Mouse (Mus musculus) testis, adult 2 months (tissue): ENCODE data around the gene Zfp36l3. TPM values are rescaled to one million over a fixed set of nuclear protein-coding genes. Genes with fewer than 3 reads are reported as not detected.
A peak's percentile ranks its signal among the peaks of the same experiment; 100 is the strongest.
"Not testable (repeated sequence)": the region's sequence is repeated elsewhere in the genome, so short reads cannot be mapped to it uniquely, and the experiment has no call there.

Experiments
- H3K27ac ChIP-seq: fragments of 200-500 bp; 2 replicates; pipeline ENCODE4 v1.5.1; 2012; ENCODE audit warnings: low read depth, low read length; ENCODE audit not compliant: control insufficient read depth, insufficient read depth
- H3K27me3 ChIP-seq: fragments of 200-500 bp; 2 replicates; pipeline ENCODE4 v1.6.1; 2012; ENCODE audit warnings: mild to moderate bottlenecking, low read length, moderate library complexity; ENCODE audit not compliant: control insufficient read depth, insufficient read depth
- H3K36me3 ChIP-seq: fragments of 200-500 bp; 2 replicates; pipeline ENCODE4 v1.6.1; 2012; ENCODE audit warnings: mild to moderate bottlenecking, low read length; ENCODE audit not compliant: control insufficient read depth, insufficient read depth
- H3K4me1 ChIP-seq: fragments of 200-500 bp; 2 replicates; pipeline ENCODE4 v1.6.1; 2012; ENCODE audit warnings: low read length; ENCODE audit not compliant: control insufficient read depth, insufficient read depth
- H3K4me3 ChIP-seq: fragments of 200-500 bp; 2 replicates; pipeline ENCODE4 v1.5.1; 2012; ENCODE audit warnings: low read depth, mild to moderate bottlenecking, low read length, moderate library complexity, mixed read lengths; ENCODE audit not compliant: control insufficient read depth
- CTCF ChIP-seq: fragments of 200-500 bp; IDR thresholded peaks from 2 replicates; pipeline ENCODE4 v1.5.1; 2012; ENCODE audit warnings: low read depth, mild to moderate bottlenecking, inconsistent platforms, low read length, moderate library complexity; ENCODE audit not compliant: control insufficient read depth, insufficient read depth, insufficient replicate concordance
- POLR2A ChIP-seq: fragments of 200-500 bp; IDR thresholded peaks from 2 replicates; pipeline ENCODE4 v1.6.1; 2012; ENCODE audit warnings: low read depth, mild to moderate bottlenecking, inconsistent platforms, low read length, moderate library complexity; ENCODE audit not compliant: control insufficient read depth
- polyA plus RNA-seq: library from polyadenylated mRNA; depleted of rRNA; stranded (reverse); fragments of >200 nt; gene quantifications from 2 replicates; pipeline ENCODE4 v1.2.3, GENCODE M21; 2012; rRNA removed

Gene Zfp36l3
- 0.65 and 1.0 TPM in 2 replicates for polyA plus RNA-seq

GRCm38 (mm10) chrX:53776276-53776675 lies at the start of gene Zfp36l3:
Zfp36l3 (minus strand) TSS chrX:53776394.
- no peaks in the 10 kb centered on the region for H3K27me3 ChIP-seq
- no peak within 1 kb of the TSS for H3K27ac ChIP-seq
- H3K4me3 ChIP-seq, result peak within 1 kb of the TSS; percentile 49
- H3K4me1 ChIP-seq, result peaks cover 3% of the 10 kb centered on the region
- no peaks in the 10 kb centered on the region for H3K36me3 ChIP-seq
- no peak for TF ChIP-seq POLR2A
- no peak for TF ChIP-seq CTCF

GRCm38 (mm10) chrX:53799074-53799473 lies 22.9 kb upstream of the Zfp36l3 start:
- H3K27me3 ChIP-seq, result no peaks in the 10 kb centered on the region
- TF ChIP-seq CTCF (no peak), POLR2A (no peak)

GRCm38 (mm10) chrX:53797519-53797918 lies 21.3 kb upstream of the Zfp36l3 start, which contains the start of gene Xlr:
Xlr (minus strand) TSS chrX:53797706.
- H3K36me3 ChIP-seq, H3K27me3 ChIP-seq, H3K4me1 ChIP-seq: not testable (repeated sequence)
- Histone ChIP-seq H3K27ac (peak within 1 kb of the TSS; percentile 58), H3K4me3 (peak within 1 kb of the TSS; percentile 50)

More at GRCm38 (mm10) chrX:53799074-53799473, 22.9 kb upstream of the Zfp36l3 start:
- no peak overlapping the region for H3K4me3 ChIP-seq
- H3K4me1 ChIP-seq, result no peaks in the 10 kb centered on the region
- H3K36me3 ChIP-seq, result no peaks in the 10 kb centered on the region
- no peak overlapping the region for H3K27ac ChIP-seq

GRCm38 (mm10) chrX:53757736-53758135 lies 18.5 kb downstream of the Zfp36l3 start, which contains the start of gene 1700013H16Rik:
1700013H16Rik (minus strand) TSS chrX:53757831.
- Histone ChIP-seq H3K27me3 (no peaks in the 10 kb centered on the region), H3K27ac (peak within 1 kb of the TSS; percentile 96), H3K36me3 (no peaks in the 10 kb centered on the region), H3K4me3 (peak within 1 kb of the TSS; percentile 93), H3K4me1 (no peaks in the 10 kb centered on the region)
- TF ChIP-seq CTCF, result no peak
- TF ChIP-seq POLR2A, result peak; percentile 83

GRCm38 (mm10) chrX:53752851-53753250 lies 23.3 kb downstream of the Zfp36l3 start:
- no peak overlapping the region for H3K27ac ChIP-seq
- TF ChIP-seq CTCF, result no peak
- no peak for TF ChIP-seq POLR2A
- H3K36me3 ChIP-seq, result no peaks in the 10 kb centered on the region
- no peak overlapping the region for H3K4me3 ChIP-seq
- no peaks in the 10 kb centered on the region for H3K4me1 ChIP-seq
- H3K27me3 ChIP-seq, result no peaks in the 10 kb centered on the region

GRCm38 (mm10) chrX:53728967-53729366 lies 47.2 kb downstream of the Zfp36l3 start:
- Histone ChIP-seq H3K27me3 (no peaks in the 10 kb centered on the region), H3K4me3 (no peak overlapping the region), H3K4me1 (no peaks in the 10 kb centered on the region), H3K36me3 (no peaks in the 10 kb centered on the region), H3K27ac (no peak overlapping the region)
- TF ChIP-seq CTCF, result no peak
- TF ChIP-seq POLR2A, result no peak

- H3K36me3 ChIP-seq, result no peaks in the 10 kb centered on the region
- H3K4me1 ChIP-seq, result no peaks in the 10 kb centered on the region
- no peaks in the 10 kb centered on the region for H3K27me3 ChIP-seq
- H3K4me3 ChIP-seq, result peak within 1 kb of the TSS; percentile 49
- H3K27ac ChIP-seq, result peak within 1 kb of the TSS; percentile 36; the same call in 1 of the 2 replicates
- TF ChIP-seq CTCF (no peak), POLR2A (no peak)
Measured at GRCm38 (mm10) chrX:53724596-53724995, 51.6 kb downstream of the Zfp36l3 start, which contains the start of gene 4930502E18Rik. 4930502E18Rik (plus strand) TSS chrX:53724826.

Other genes starting within 250 kb of the Zfp36l3 start
- gene Rtl8c, start 168.4 kb downstream of the Zfp36l3 start, polyA plus RNA-seq, result 2.0 and 3.7 TPM in 2 replicates
- gene Gm14597, start 167.4 kb downstream of the Zfp36l3 start, polyA plus RNA-seq, result 3.9 and 4.7 TPM in 2 replicates
- gene Rtl8a, start 132.7 kb downstream of the Zfp36l3 start, polyA plus RNA-seq, result 10.8 and 13.5 TPM in 2 replicates
- 8.7 and 9.2 TPM in 2 replicates for gene Rtl8b, start 106.0 kb downstream of the Zfp36l3 start, polyA plus RNA-seq
- 2.5 and 5.6 TPM in 2 replicates for gene 4930502E18Rik, start 51.6 kb downstream of the Zfp36l3 start, polyA plus RNA-seq
- 3.0 and 5.1 TPM in 2 replicates for gene 1700013H16Rik, start 18.6 kb downstream of the Zfp36l3 start, polyA plus RNA-seq
- 0.17 and 0.40 TPM in 2 replicates for gene Xlr, start 21.3 kb upstream of the Zfp36l3 start, polyA plus RNA-seq